Mouse (Mus musculus) C2C12 (cell line): ENCODE data around the gene Gp1ba. TPM values are rescaled to one million over a fixed set of nuclear protein-coding genes. Genes with fewer than 3 reads are reported as not detected.

Source experiments
- H3K27me3 ChIP-seq: one replicate; pipeline ENCODE4 v1.6.1; 2011; ENCODE audit not compliant: control insufficient read depth, insufficient read depth, insufficient read length
- H3K36me3 ChIP-seq: one replicate; pipeline ENCODE4 v1.6.1; 2011; ENCODE audit not compliant: control insufficient read depth, insufficient read depth
- H3K4me3 ChIP-seq: one replicate; pipeline ENCODE4 v1.5.1; 2011; ENCODE audit warnings: mild to moderate bottlenecking, control low read depth; ENCODE audit not compliant: poor library complexity, insufficient read depth, severe bottlenecking
- H3K79me2 ChIP-seq: one replicate; pipeline ENCODE4 v1.6.1; 2011; ENCODE audit not compliant: control insufficient read depth, insufficient read depth
- H3K79me3 ChIP-seq: one replicate; pipeline ENCODE4 v1.6.1; 2011; ENCODE audit warnings: low read depth, control low read depth
- H3ac ChIP-seq: one replicate; pipeline ENCODE3; 2011; ENCODE audit warnings: low read depth; ENCODE audit not compliant: control insufficient read depth, insufficient read length
- CEBPB ChIP-seq: IDR thresholded peaks from one replicate; pipeline ENCODE4 v1.6.1; 2011; ENCODE audit warnings: low read depth, mild to moderate bottlenecking, control low read depth, moderate library complexity
- CTCF ChIP-seq: IDR thresholded peaks from one replicate; pipeline ENCODE4 v1.5.1; 2011; ENCODE audit not compliant: control insufficient read depth, insufficient read depth, insufficient read length
- FOSL1 ChIP-seq: IDR thresholded peaks from one replicate; pipeline ENCODE4 v1.8.0; 2011; ENCODE audit warnings: mild to moderate bottlenecking, low read length; ENCODE audit not compliant: poor library complexity, insufficient read depth, severe bottlenecking
- MAX ChIP-seq: IDR thresholded peaks from one replicate; pipeline ENCODE4 v1.6.1; 2011; ENCODE audit warnings: mild to moderate bottlenecking, control low read depth
- MYOD1 ChIP-seq: IDR thresholded peaks from one replicate; pipeline ENCODE4 v1.6.1; 2011; ENCODE audit warnings: low read depth; ENCODE audit not compliant: control insufficient read depth, insufficient read length
- MYOG ChIP-seq: IDR thresholded peaks from one replicate; pipeline ENCODE4 v1.6.1; 2011; ENCODE audit not compliant: control insufficient read depth, insufficient read length; ENCODE audit errors: extremely low read depth
- USF1 ChIP-seq: IDR thresholded peaks from one replicate; pipeline ENCODE4 v1.6.1; 2011; ENCODE audit warnings: low read depth, mild to moderate bottlenecking, control low read depth, moderate library complexity
- polyA plus RNA-seq: library from polyadenylated mRNA; unstranded; fragments of >200 nt; fragmentation: generic; extraction: Trizol; gene quantifications from one replicate; pipeline ENCODE4 v1.2.1, GENCODE M21; 2012; ENCODE audit warnings: missing spikeins

Gp1ba gene
- polyA plus RNA-seq, 1 experiment: 0.13 TPM

DNA sequence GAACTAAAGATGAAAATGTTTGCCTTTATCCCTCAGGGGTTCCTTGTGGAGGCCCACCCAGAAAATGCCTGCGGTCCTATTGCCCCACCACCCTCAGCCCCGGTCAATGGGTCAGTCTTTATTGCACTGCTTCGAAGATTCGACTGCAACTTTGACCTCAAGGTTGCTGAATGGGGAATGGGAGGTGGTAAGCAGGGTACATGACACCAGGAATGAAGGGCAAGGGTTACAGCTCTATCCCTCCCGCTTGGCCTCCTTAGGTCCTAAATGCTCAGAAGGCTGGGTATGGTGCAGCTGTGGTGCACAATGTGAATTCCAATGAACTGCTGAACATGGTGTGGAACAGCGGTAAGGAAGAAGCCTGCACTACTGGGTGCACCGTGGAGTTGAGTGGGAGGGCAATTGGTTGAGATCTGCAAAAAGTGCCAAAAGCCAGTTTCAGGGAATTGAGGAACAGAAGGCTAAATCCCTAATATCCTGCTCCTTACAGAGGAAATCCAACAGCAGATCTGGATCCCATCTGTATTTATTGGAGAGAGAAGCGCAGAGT is 10.3 kb downstream of the Gp1ba start:
- peaks cover 92% of the 10 kb centered on the region for H3K79me2 ChIP-seq
- peak overlapping the region; percentile 21 for H3ac ChIP-seq
- H3K36me3 ChIP-seq: peaks cover 71% of the 10 kb centered on the region
- peaks cover 58% of the 10 kb centered on the region for H3K79me3 ChIP-seq
- TF ChIP-seq FOSL1: no peak
- no peak for TF ChIP-seq USF1
- no peak for TF ChIP-seq CTCF
- TF ChIP-seq CEBPB: no peak
- TF ChIP-seq MAX: no peak
- no peak for TF ChIP-seq MYOG
- no peak for TF ChIP-seq MYOD1
- H3K4me3 ChIP-seq: no peak overlapping the region
- no peaks in the 10 kb centered on the region for H3K27me3 ChIP-seq

- peaks cover 59% of the 10 kb centered on the region for H3K36me3 ChIP-seq
- H3K79me3 ChIP-seq: peaks cover 56% of the 10 kb centered on the region
- H3K27me3 ChIP-seq: no peaks in the 10 kb centered on the region
Observed at GRCm38 (mm10) chr11:70650322-70651175, 11.6 kb downstream of the Gp1ba start.

GRCm38 (mm10) chr11:70651391-70651790 is 12.5 kb downstream of the Gp1ba start:
- H3K36me3 ChIP-seq: peaks cover 59% of the 10 kb centered on the region
- peak overlapping the region; percentile 99 for H3K4me3 ChIP-seq
- no peaks in the 10 kb centered on the region for H3K27me3 ChIP-seq
- peak; percentile 57 for TF ChIP-seq FOSL1
- no peak for TF ChIP-seq CTCF
- peak; percentile 88 for TF ChIP-seq USF1
- peaks cover 87% of the 10 kb centered on the region for H3K79me2 ChIP-seq
- H3ac ChIP-seq: no peak overlapping the region
- peaks cover 48% of the 10 kb centered on the region for H3K79me3 ChIP-seq

More at GRCm38 (mm10) chr11:70650322-70651175, 11.6 kb downstream of the Gp1ba start:
- H3K79me2 ChIP-seq: peaks cover 90% of the 10 kb centered on the region
- no peak overlapping the region for H3K4me3 ChIP-seq
- H3ac ChIP-seq: peak overlapping the region; percentile 49
- no peak for TF ChIP-seq CTCF
- no peak for TF ChIP-seq USF1
- TF ChIP-seq CEBPB: no peak
- no peak for TF ChIP-seq MAX
- no peak for TF ChIP-seq MYOD1
- TF ChIP-seq FOSL1: no peak
- no peak for TF ChIP-seq MYOG

GRCm38 (mm10) chr11:70652029-70652883 is 13.3 kb downstream of the Gp1ba start:
- peaks cover 53% of the 10 kb centered on the region for H3K79me3 ChIP-seq
- peak; percentile 88 for TF ChIP-seq MYOD1
- no peak for TF ChIP-seq USF1
- peak overlapping the region; percentile 45 for H3ac ChIP-seq
- H3K27me3 ChIP-seq: no peaks in the 10 kb centered on the region
- H3K4me3 ChIP-seq: peak overlapping the region; percentile 99
- H3K79me2 ChIP-seq: peaks cover 93% of the 10 kb centered on the region
- H3K36me3 ChIP-seq: peaks cover 59% of the 10 kb centered on the region

DNA sequence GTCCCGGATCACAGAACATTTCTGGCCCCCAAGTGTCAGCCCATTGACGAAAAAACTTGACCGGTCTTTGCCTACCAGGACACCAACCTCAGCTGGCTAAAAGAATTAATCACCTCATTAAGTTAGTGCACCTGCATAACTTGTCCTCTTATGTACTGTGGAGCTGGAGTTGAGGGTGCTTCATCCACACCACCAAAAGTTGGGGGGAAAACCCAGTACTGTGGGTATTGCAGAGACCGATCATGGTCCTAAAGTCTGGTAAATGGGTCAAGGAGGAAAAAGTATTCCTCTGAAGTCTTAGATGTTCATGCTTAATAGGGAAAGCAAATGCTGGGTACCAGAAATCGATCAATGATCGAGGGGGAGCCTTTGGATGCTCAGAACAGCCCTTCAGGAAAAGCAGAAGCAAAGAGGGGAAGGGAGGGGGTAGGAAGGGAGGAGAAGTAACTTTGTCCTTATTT is 14.0 kb downstream of the Gp1ba start:
- Histone ChIP-seq H3K79me2 (peaks cover 94% of the 10 kb centered on the region), H3K36me3 (peaks cover 58% of the 10 kb centered on the region), H3K79me3 (peaks cover 60% of the 10 kb centered on the region), H3K4me3 (peak overlapping the region; percentile 99), H3ac (peak overlapping the region; percentile 43), H3K27me3 (no peaks in the 10 kb centered on the region)
- TF ChIP-seq CEBPB: no peak
- no peak for TF ChIP-seq MYOG
- no peak for TF ChIP-seq USF1
- TF ChIP-seq FOSL1: no peak
- no peak for TF ChIP-seq CTCF
- no peak for TF ChIP-seq MYOD1
- TF ChIP-seq MAX: no peak
